11 mouse cellular contexts compared by ENCODE assay signal in genomic region chr14:33351984-33352722, GRCm38 (mm10).
DNase-seq lines count a peak whose midpoint lies in the region; ATAC-seq and TF ChIP-seq lines count a peak whose summit lies in the region.
"Had no signal": no experiment of that assay in that cellular context is flagged by ENCODE, and none has a peak within 500 bp of the region (broad histone marks: within the 10 kb centered on the region; RNA-seq: fewer than 3 reads in every experiment).

No protein-coding gene starts in this region.

- peak overlapping the region; percentile 92 for H3K4me2 ChIP-seq in limb, embryonic 13.5 days (replicated peaks)
- H3K4me2 ChIP-seq in embryonic facial prominence, embryonic 15.5 days (replicated peaks), result peak overlapping the region; percentile 84; the same call in 1 of the 2 replicates
- H3K4me2 ChIP-seq in kidney, embryonic 16.5 days (replicated peaks; ENCODE audit: low read depth, low read length), result no peak overlapping the region
- peak overlapping the region; percentile 26 for H3K4me2 ChIP-seq in myocyte (ENCODE audit: low read depth)
- no peak overlapping the region for H3K4me2 ChIP-seq in hindbrain, embryonic 14.5 days (replicated peaks)

- ATAC-seq in limb, embryonic 13.5 days (ENCODE audit: low FRiP score, low read depth), result no peak
- no peak for ATAC-seq in embryonic facial prominence, embryonic 15.5 days (ENCODE audit: insufficient number of reproducible peaks, low FRiP score, low TSS enrichment, low read depth)
- ATAC-seq in kidney, embryonic 16.5 days (ENCODE audit: low FRiP score, low TSS enrichment), result 0 out of 2 replicates have a peak, but pooled peaks have one; percentile 13
- ATAC-seq in hindbrain, embryonic 14.5 days (ENCODE audit: low FRiP score), result no peak

- no peaks in the 10 kb centered on the region for H3K36me3 ChIP-seq in limb, embryonic 13.5 days
- no peaks in the 10 kb centered on the region for H3K36me3 ChIP-seq in limb, embryonic 10.5 days
- H3K36me3 ChIP-seq in embryonic facial prominence, embryonic 15.5 days, result no peaks in the 10 kb centered on the region
- H3K36me3 ChIP-seq in kidney, embryonic 16.5 days (ENCODE audit: insufficient read depth, low read length), result no peaks in the 10 kb centered on the region
- H3K36me3 ChIP-seq in myocyte (ENCODE audit: control insufficient read depth, insufficient read depth), result no peaks in the 10 kb centered on the region
- no peaks in the 10 kb centered on the region for H3K36me3 ChIP-seq in hindbrain, embryonic 14.5 days (replicated peaks; ENCODE audit: control insufficient read depth, insufficient read depth)
- H3K36me3 ChIP-seq: intestine, embryonic 15.5 days; neural tube, embryonic 15.5 days had no signal

- peaks cover 44% of the 10 kb centered on the region for H3K27me3 ChIP-seq in limb, embryonic 13.5 days
- H3K27me3 ChIP-seq in limb, embryonic 10.5 days (ENCODE audit: low read depth, poor library complexity, severe bottlenecking), result peaks cover 66% of the 10 kb centered on the region
- H3K27me3 ChIP-seq in embryonic facial prominence, embryonic 15.5 days, result peaks cover 41% of the 10 kb centered on the region
- H3K27me3 ChIP-seq in kidney, embryonic 16.5 days (ENCODE audit: insufficient read depth, low read length), result peaks cover 34% of the 10 kb centered on the region
- no peaks in the 10 kb centered on the region for H3K27me3 ChIP-seq in myocyte (ENCODE audit: control insufficient read depth, insufficient read depth, insufficient read length)
- H3K27me3 ChIP-seq in hindbrain, embryonic 14.5 days (ENCODE audit: control insufficient read depth, insufficient read depth, low read length), result peaks cover 38% of the 10 kb centered on the region

- peaks cover 13% of the 10 kb centered on the region; the same call in 1 of the 2 replicates for H3K4me1 ChIP-seq in limb, embryonic 13.5 days
- H3K4me1 ChIP-seq in limb, embryonic 10.5 days, result peaks cover 14% of the 10 kb centered on the region; the same call in 1 of the 2 replicates
- peaks cover 21% of the 10 kb centered on the region for H3K4me1 ChIP-seq in embryonic facial prominence, embryonic 15.5 days
- H3K4me1 ChIP-seq in kidney, embryonic 16.5 days (ENCODE audit: insufficient read depth, low read length), result peaks cover 6% of the 10 kb centered on the region; the same call in 1 of the 2 replicates
- no peaks in the 10 kb centered on the region for H3K4me1 ChIP-seq in hindbrain, embryonic 14.5 days (replicated peaks; ENCODE audit: control insufficient read depth, insufficient read depth, low read length)

- 76% methylated on average over 6 of the region's 6 CpGs for WGBS in limb, embryonic 13.5 days
- 64% methylated on average over 6 of the region's 6 CpGs for WGBS in limb, embryonic 10.5 days
- 73% methylated on average over 6 of the region's 6 CpGs for WGBS in embryonic facial prominence, embryonic 15.5 days
- 69% methylated on average over 6 of the region's 6 CpGs for WGBS in kidney, embryonic 16.5 days
- 74% methylated on average over 6 of the region's 6 CpGs for WGBS in hindbrain, embryonic 14.5 days

- peaks cover 91% of the 10 kb centered on the region for H3K79me2 ChIP-seq in myocyte (ENCODE audit: control insufficient read depth, insufficient read depth)

- H3K4me3 ChIP-seq in limb, embryonic 13.5 days, result peak overlapping the region; percentile 51; the same call in 1 of the 2 replicates
- no peak overlapping the region for H3K4me3 ChIP-seq in limb, embryonic 10.5 days
- no peak overlapping the region for H3K4me3 ChIP-seq in embryonic facial prominence, embryonic 15.5 days (replicated peaks)
- no peak overlapping the region for H3K4me3 ChIP-seq in kidney, embryonic 16.5 days (ENCODE audit: low read length)
- no peak overlapping the region for H3K4me3 ChIP-seq in myocyte
- no peak overlapping the region for H3K4me3 ChIP-seq in hindbrain, embryonic 14.5 days (replicated peaks; ENCODE audit: low read length)
- H3K4me3 ChIP-seq: megakaryocyte, embryonic 14.5 days had no signal

- H3K9ac ChIP-seq in limb, embryonic 13.5 days, result no peak overlapping the region
- no peak overlapping the region for H3K9ac ChIP-seq in embryonic facial prominence, embryonic 15.5 days
- no peak overlapping the region for H3K9ac ChIP-seq in kidney, embryonic 16.5 days (replicated peaks; ENCODE audit: low read length)
- H3K9ac ChIP-seq in hindbrain, embryonic 14.5 days, result no peak overlapping the region

- TF ChIP-seq POLR2A in myocyte (IDR thresholded peaks at IDR 0.05; ENCODE audit: insufficient read length, low read depth), result no peak

- H3ac ChIP-seq in myocyte (ENCODE audit: control insufficient read depth, insufficient read length), result no peak overlapping the region

- no peak for DNase-seq in limb, embryonic 10.5 days (ENCODE audit: low spot score)
- no peak for DNase-seq in hindbrain, embryonic 14.5 days (ENCODE audit: low spot score)
- no peak for DNase-seq in left cerebral cortex, adult 8-10 months (ENCODE audit: low spot score in 2 of 2)
- DNase-seq: spleen, adult 18-20 months had no signal

- H3K9me3 ChIP-seq in limb, embryonic 13.5 days, result no peaks in the 10 kb centered on the region
- H3K9me3 ChIP-seq in limb, embryonic 10.5 days (replicated peaks), result no peaks in the 10 kb centered on the region
- H3K9me3 ChIP-seq in embryonic facial prominence, embryonic 15.5 days (replicated peaks), result no peaks in the 10 kb centered on the region
- no peaks in the 10 kb centered on the region for H3K9me3 ChIP-seq in kidney, embryonic 16.5 days (ENCODE audit: low read length)
- H3K9me3 ChIP-seq in hindbrain, embryonic 14.5 days (ENCODE audit: control insufficient read depth, low read length), result no peaks in the 10 kb centered on the region
- H3K9me3 ChIP-seq: intestine, embryonic 15.5 days; megakaryocyte, embryonic 14.5 days; neural tube, embryonic 15.5 days had no signal

- no peak overlapping the region for H3K27ac ChIP-seq in limb, embryonic 13.5 days
- H3K27ac ChIP-seq in limb, embryonic 10.5 days, result no peak overlapping the region
- H3K27ac ChIP-seq in embryonic facial prominence, embryonic 15.5 days (replicated peaks), result no peak overlapping the region
- H3K27ac ChIP-seq in kidney, embryonic 16.5 days (ENCODE audit: low read length), result no peak overlapping the region
- no peak overlapping the region for H3K27ac ChIP-seq in hindbrain, embryonic 14.5 days
- H3K27ac ChIP-seq: intestine, embryonic 15.5 days; neural tube, embryonic 15.5 days had no signal

TF ChIP-seq in myocyte, 11 proteins besides CTCF, POLR2A, EP300 and RAD21:
- no peak for TF ChIP-seq MAX (IDR thresholded peaks at IDR 0.05; ENCODE audit: low read depth)
- no peak for TF ChIP-seq POLR2AphosphoS2 (IDR thresholded peaks at IDR 0.05; ENCODE audit: insufficient read length, low read depth)
- peak in 2 of 3 experiments; percentile 46 to 66 for TF ChIP-seq MYOG (IDR thresholded peaks at IDR 0.05; ENCODE audit: control insufficient read depth in 1 of 3, insufficient read depth in 1 of 3, insufficient read length in 2 of 3, low read depth in 2 of 3)
- TF ChIP-seq MYOD1 (IDR thresholded peaks at IDR 0.05; ENCODE audit: control insufficient read depth in 1 of 3, insufficient read length in 2 of 3, low read depth in 2 of 3), result peak in 2 of 3 experiments; percentile 38 to 73
- no peak for TF ChIP-seq E2F4 (IDR thresholded peaks at IDR 0.05; ENCODE audit: insufficient read depth)
- TF ChIP-seq SRF (IDR thresholded peaks at IDR 0.05; ENCODE audit: control insufficient read depth, insufficient read length, low read depth), result no peak
- no peak for TF ChIP-seq CEBPB (IDR thresholded peaks at IDR 0.05; ENCODE audit: insufficient read depth, poor library complexity, severe bottlenecking)
- TF ChIP-seq USF1 (IDR thresholded peaks at IDR 0.05; ENCODE audit: low read depth), result no peak
- TF ChIP-seq TCF12 (IDR thresholded peaks at IDR 0.05; ENCODE audit: insufficient read depth, poor library complexity, severe bottlenecking), result no peak
- TF ChIP-seq TCF3 (IDR thresholded peaks at IDR 0.05; ENCODE audit: insufficient read length, low read depth), result no peak
- TF ChIP-seq REST (IDR thresholded peaks at IDR 0.05; ENCODE audit: insufficient read depth, insufficient read length), result no peak

Comparison
In these comparisons a context has a peak if more than half of its experiments do, and no peak if none do; other contexts are left out.
1. H3K4me2 ChIP-seq: peak in limb, embryonic 13.5 days (single experiment), embryonic facial prominence, embryonic 15.5 days (single experiment) and myocyte (single experiment); none in kidney, embryonic 16.5 days (single experiment) and hindbrain, embryonic 14.5 days (single experiment).